Mouse (Mus musculus) myocyte (in vitro differentiated cells): ENCODE results near the gene Zic1. TPM values are rescaled to one million over a fixed set of nuclear protein-coding genes. Genes with fewer than 3 reads are reported as not detected.

Source experiments
- H3K27me3 ChIP-seq: one replicate; pipeline ENCODE4 v1.6.1; 2011; ENCODE audit not compliant: control insufficient read depth, insufficient read depth, insufficient read length
- H3K36me3 ChIP-seq: one replicate; pipeline ENCODE4 v1.6.1; 2011; ENCODE audit not compliant: control insufficient read depth, insufficient read depth
- H3K4me2 ChIP-seq: one replicate; pipeline ENCODE4 v1.6.1; 2011; ENCODE audit warnings: low read depth, control low read depth
- H3K4me3 ChIP-seq: one replicate; pipeline ENCODE4 v1.5.1; 2011; ENCODE audit warnings: mild to moderate bottlenecking, control low read depth, moderate library complexity
- H3K79me2 ChIP-seq: one replicate; pipeline ENCODE4 v1.6.1; 2011; ENCODE audit not compliant: control insufficient read depth, insufficient read depth
- H3ac ChIP-seq: one replicate; pipeline ENCODE4 v1.6.1; 2011; ENCODE audit not compliant: control insufficient read depth, insufficient read length
- CEBPB ChIP-seq: IDR thresholded peaks from 2 replicates; pipeline ENCODE4 v1.6.1; 2011; ENCODE audit warnings: mild to moderate bottlenecking, moderate library complexity; ENCODE audit not compliant: poor library complexity, insufficient read depth, severe bottlenecking
- E2F4 ChIP-seq: IDR thresholded peaks from one replicate; pipeline ENCODE4 v1.6.1; 2011; ENCODE audit warnings: mild to moderate bottlenecking, control low read depth, moderate library complexity; ENCODE audit not compliant: insufficient read depth
- MAX ChIP-seq: IDR thresholded peaks from one replicate; pipeline ENCODE4 v1.6.1; 2011; ENCODE audit warnings: low read depth, mild to moderate bottlenecking, control low read depth
- MYOD1 ChIP-seq, 3 experiments: IDR thresholded peaks; one replicate each; pipeline ENCODE4 v1.6.1; 2011; ENCODE audit warnings: control low read depth in 2 of 3, low read depth in 2 of 3, mild to moderate bottlenecking in 2 of 3, moderate library complexity in 1 of 3; ENCODE audit not compliant: insufficient read length in 2 of 3, control insufficient read depth in 1 of 3
- MYOG ChIP-seq, 3 experiments: IDR thresholded peaks; one replicate each; pipeline ENCODE4 v1.6.1; 2011; ENCODE audit warnings: control low read depth in 2 of 3, low read depth in 2 of 3, mild to moderate bottlenecking in 2 of 3; ENCODE audit not compliant: insufficient read length in 2 of 3, control insufficient read depth in 1 of 3, insufficient read depth in 1 of 3
- POLR2A ChIP-seq: IDR thresholded peaks from one replicate; pipeline ENCODE4 v1.6.1; 2011; ENCODE audit warnings: low read depth, mild to moderate bottlenecking, control low read depth, moderate library complexity; ENCODE audit not compliant: insufficient read length
- POLR2AphosphoS2 ChIP-seq: IDR thresholded peaks from one replicate; pipeline ENCODE4 v1.6.1; 2011; ENCODE audit warnings: low read depth, control low read depth; ENCODE audit not compliant: insufficient read length
- REST ChIP-seq: IDR thresholded peaks from one replicate; pipeline ENCODE4 v1.6.1; 2011; ENCODE audit warnings: mild to moderate bottlenecking, control low read depth, moderate library complexity; ENCODE audit not compliant: insufficient read depth, insufficient read length
- SRF ChIP-seq: IDR thresholded peaks from one replicate; pipeline ENCODE4 v1.6.1; 2011; ENCODE audit warnings: low read depth; ENCODE audit not compliant: control insufficient read depth, insufficient read length
- TCF12 ChIP-seq: IDR thresholded peaks from one replicate; pipeline ENCODE4 v1.6.1; 2011; ENCODE audit warnings: mild to moderate bottlenecking, control low read depth; ENCODE audit not compliant: poor library complexity, insufficient read depth, severe bottlenecking
- TCF3 ChIP-seq: IDR thresholded peaks from one replicate; pipeline ENCODE4 v1.6.1; 2011; ENCODE audit warnings: low read depth, control low read depth; ENCODE audit not compliant: insufficient read length
- USF1 ChIP-seq: IDR thresholded peaks from one replicate; pipeline ENCODE4 v1.6.1; 2011; ENCODE audit warnings: low read depth, mild to moderate bottlenecking, control low read depth, moderate library complexity
- polyA plus RNA-seq: library from polyadenylated mRNA; unstranded; fragments of >200 nt; fragmentation: generic; extraction: Trizol; gene quantifications from one replicate; pipeline ENCODE4 v1.2.1, GENCODE M21; 2012; ENCODE audit warnings: missing spikeins

The Zic1 gene
- polyA plus RNA-seq, 1 experiment = 5.4 TPM

GRCm38 (mm10) chr9:91368946-91369292, 3.3 kb upstream of the Zic1 start:
- Histone ChIP-seq H3ac (no peak overlapping the region), H3K36me3 (no peaks in the 10 kb centered on the region), H3K4me2 (no peak overlapping the region), H3K4me3 (no peak overlapping the region), H3K27me3 (no peaks in the 10 kb centered on the region), H3K79me2 (peaks cover under 1% of the 10 kb centered on the region)
- TF ChIP-seq E2F4 (no peak), SRF (no peak), USF1 (no peak)

- H3K4me3 ChIP-seq = no peak overlapping the region
- no peaks in the 10 kb centered on the region for H3K27me3 ChIP-seq
- no peak for TF ChIP-seq TCF3
- no peak for TF ChIP-seq SRF
- no peak for TF ChIP-seq USF1
- no peak for TF ChIP-seq CEBPB
- no peak for TF ChIP-seq POLR2A
- no peak overlapping the region for H3K4me2 ChIP-seq
- peaks cover 8% of the 10 kb centered on the region for H3K79me2 ChIP-seq
- H3ac ChIP-seq = no peak overlapping the region
- no peaks in the 10 kb centered on the region for H3K36me3 ChIP-seq
Measured at GRCm38 (mm10) chr9:91368150-91368549, 2.5 kb upstream of the Zic1 start.

GRCm38 (mm10) chr9:91366999-91367811, 1.6 kb upstream of the Zic1 start:
- Histone ChIP-seq H3K36me3 (no peaks in the 10 kb centered on the region), H3K4me2 (no peak overlapping the region), H3K79me2 (peaks cover 16% of the 10 kb centered on the region), H3K27me3 (no peaks in the 10 kb centered on the region), H3K4me3 (no peak overlapping the region), H3ac (no peak overlapping the region)
- TF ChIP-seq TCF12 = no peak
- no peak for TF ChIP-seq MYOG (IDR thresholded peaks at IDR 0.05; ENCODE audit: control insufficient read depth in 1 of 3, insufficient read depth in 1 of 3, insufficient read length in 2 of 3, low read depth in 2 of 3)
- no peak for TF ChIP-seq MAX
- no peak for TF ChIP-seq MYOD1 (IDR thresholded peaks at IDR 0.05; ENCODE audit: control insufficient read depth in 1 of 3, insufficient read length in 2 of 3, low read depth in 2 of 3)
- TF ChIP-seq POLR2A = no peak
- no peak for TF ChIP-seq REST
- no peak for TF ChIP-seq SRF
- TF ChIP-seq TCF3 = no peak
- no peak for TF ChIP-seq E2F4
- TF ChIP-seq USF1 = no peak
- no peak for TF ChIP-seq POLR2AphosphoS2
- no peak for TF ChIP-seq CEBPB

GRCm38 (mm10) chr9:91366226-91366998, 802 bp upstream of the Zic1 start:
- H3K4me2 ChIP-seq = peak overlapping the region; percentile 50
- peaks cover 16% of the 10 kb centered on the region for H3K79me2 ChIP-seq
- no peaks in the 10 kb centered on the region for H3K27me3 ChIP-seq
- TF ChIP-seq MYOG (IDR thresholded peaks at IDR 0.05; ENCODE audit: control insufficient read depth in 1 of 3, insufficient read depth in 1 of 3, insufficient read length in 2 of 3, low read depth in 2 of 3) (no peak), MYOD1 (IDR thresholded peaks at IDR 0.05; ENCODE audit: control insufficient read depth in 1 of 3, insufficient read length in 2 of 3, low read depth in 2 of 3) (no peak), MAX (no peak), E2F4 (no peak), SRF (no peak), TCF3 (no peak), POLR2AphosphoS2 (no peak), POLR2A (no peak), TCF12 (no peak), CEBPB (no peak), USF1 (no peak), REST (no peak)
- H3ac ChIP-seq = no peak overlapping the region
- no peaks in the 10 kb centered on the region for H3K36me3 ChIP-seq
- peak overlapping the region; percentile 51 for H3K4me3 ChIP-seq

GRCm38 (mm10) chr9:91364971-91365501, 574 bp downstream of the Zic1 start:
- Histone ChIP-seq H3K27me3 (no peaks in the 10 kb centered on the region), H3K79me2 (peaks cover 16% of the 10 kb centered on the region)
- TF ChIP-seq POLR2AphosphoS2 = no peak
- no peak for TF ChIP-seq TCF3

More at GRCm38 (mm10) chr9:91364971-91365501, 574 bp downstream of the Zic1 start:
- peak overlapping the region; percentile 93 for H3ac ChIP-seq
- H3K4me3 ChIP-seq = peak overlapping the region; percentile 51
- H3K36me3 ChIP-seq = no peaks in the 10 kb centered on the region
- peak overlapping the region; percentile 42 for H3K4me2 ChIP-seq
